Mouse (Mus musculus) hindbrain, embryonic 10.5 days (tissue): ENCODE data around the gene Ppl. TPM values are rescaled to one million over a fixed set of nuclear protein-coding genes. Genes with fewer than 3 reads are reported as not detected.

ENCODE experiments used
- DNase-seq: peaks from one replicate; pipeline ENCODE4 v3.0.0-alpha.2; 2017; ENCODE audit warnings: low spot score
- H3K27ac ChIP-seq: fragments of 300-500 bp; sonication (generic); 2 replicates; pipeline ENCODE4 v1.5.1; 2016; ENCODE audit warnings: mild to moderate bottlenecking, moderate library complexity
- H3K27me3 ChIP-seq: fragments of 300-500 bp; sonication (generic); 2 replicates; pipeline ENCODE4 v1.6.1; 2016; ENCODE audit warnings: mild to moderate bottlenecking; ENCODE audit not compliant: poor library complexity, insufficient read depth, severe bottlenecking
- H3K36me3 ChIP-seq: fragments of 300-500 bp; sonication (generic); 2 replicates; pipeline ENCODE4 v1.6.1; 2016; ENCODE audit warnings: mild to moderate bottlenecking, moderate library complexity
- H3K4me1 ChIP-seq: fragments of 300-500 bp; sonication (generic); replicated peaks from 2 replicates; pipeline ENCODE4 v1.6.1; 2016; ENCODE audit warnings: mild to moderate bottlenecking
- H3K4me3 ChIP-seq: fragments of 300-500 bp; sonication (generic); 2 replicates; pipeline ENCODE4 v1.5.1; 2016; ENCODE audit warnings: mild to moderate bottlenecking, moderate library complexity
- H3K9me3 ChIP-seq: fragments of 300-500 bp; sonication (generic); 2 replicates; pipeline ENCODE4 v1.6.1; 2016; ENCODE audit warnings: mild to moderate bottlenecking, moderate library complexity
- WGBS: fragments of 180-500 bp; shearing (Covaris S2); methylation state at CpG from one replicate; pipeline ENCODE4 v1.1.7; 2016; 5-methylcytosine and 5-hydroxymethylcytosine counted together
- polyA plus RNA-seq: library from polyadenylated mRNA; unstranded; fragments of >200 nt; fragmentation: Nextera tagmentation; extraction: Ambion mirVana; gene quantifications from 2 replicates; pipeline ENCODE4 v1.2.1, GENCODE M21; 2016

Ppl gene
- polyA plus RNA-seq, 1 experiment from 2014 or later, result 1.4 TPM

GRCm38 (mm10) chr16:5113002-5113550 is 19.1 kb downstream of the Ppl start:
- no peak for DNase-seq
- Histone ChIP-seq H3K27me3 (no peaks in the 10 kb centered on the region), H3K4me3 (no peak overlapping the region), H3K9me3 (no peaks in the 10 kb centered on the region), H3K4me1 (no peaks in the 10 kb centered on the region), H3K36me3 (no peaks in the 10 kb centered on the region), H3K27ac (no peak overlapping the region)
- 79% methylated on average over 4 of the region's 4 CpGs for WGBS

- H3K36me3 ChIP-seq, result no peaks in the 10 kb centered on the region
- H3K27ac ChIP-seq, result no peak overlapping the region
- no peaks in the 10 kb centered on the region for H3K9me3 ChIP-seq
- H3K27me3 ChIP-seq, result no peaks in the 10 kb centered on the region
- no peak for DNase-seq
- no peak overlapping the region for H3K4me3 ChIP-seq
- no peaks in the 10 kb centered on the region for H3K4me1 ChIP-seq
- WGBS, result 75% methylated on average over 3 of the region's 3 CpGs
Measured at GRCm38 (mm10) chr16:5111021-5111420, 21.2 kb downstream of the Ppl start.

- Histone ChIP-seq H3K9me3 (no peaks in the 10 kb centered on the region), H3K27ac (no peak overlapping the region), H3K36me3 (no peaks in the 10 kb centered on the region), H3K27me3 (no peaks in the 10 kb centered on the region), H3K4me1 (no peaks in the 10 kb centered on the region), H3K4me3 (no peak overlapping the region)
- no peak for DNase-seq
- 76% methylated on average over 7 of the region's 7 CpGs for WGBS
Measured at GRCm38 (mm10) chr16:5109877-5110276, 22.3 kb downstream of the Ppl start.

GRCm38 (mm10) chr16:5101000-5101399 is 31.2 kb downstream of the Ppl start:
- Histone ChIP-seq H3K36me3 (no peaks in the 10 kb centered on the region), H3K27ac (no peak overlapping the region), H3K4me3 (no peak overlapping the region), H3K9me3 (0 out of 2 replicates have a peak, but pooled peaks cover 3% of the 10 kb centered on the region), H3K4me1 (peaks cover 3% of the 10 kb centered on the region; the same call in 1 of the 2 replicates), H3K27me3 (no peaks in the 10 kb centered on the region)
- WGBS, result 83% methylated on average over 6 of the region's 6 CpGs
- no peak for DNase-seq

GRCm38 (mm10) chr16:5096504-5096903 is 35.7 kb downstream of the Ppl start:
- no peak overlapping the region for H3K27ac ChIP-seq
- 79% methylated on average over 8 of the region's 8 CpGs for WGBS
- no peaks in the 10 kb centered on the region for H3K27me3 ChIP-seq
- no peak overlapping the region for H3K4me3 ChIP-seq
- H3K36me3 ChIP-seq, result no peaks in the 10 kb centered on the region
- DNase-seq, result no peak
- H3K4me1 ChIP-seq, result peaks cover 3% of the 10 kb centered on the region; the same call in 1 of the 2 replicates
- 0 out of 2 replicates have a peak, but pooled peaks cover 3% of the 10 kb centered on the region for H3K9me3 ChIP-seq

- Histone ChIP-seq H3K4me1 (peaks cover 3% of the 10 kb centered on the region; the same call in 1 of the 2 replicates), H3K27ac (no peak overlapping the region), H3K36me3 (peaks cover 10% of the 10 kb centered on the region), H3K27me3 (no peaks in the 10 kb centered on the region), H3K4me3 (no peak overlapping the region), H3K9me3 (no peaks in the 10 kb centered on the region)
- DNase-seq, result no peak
- WGBS, result 90% methylated on average over 5 of the region's 5 CpGs
Measured at GRCm38 (mm10) chr16:5093285-5093684, 38.9 kb downstream of the Ppl start.

GRCm38 (mm10) chr16:5089021-5089420 is 43.2 kb downstream of the Ppl start:
- no peak for DNase-seq
- H3K9me3 ChIP-seq, result no peaks in the 10 kb centered on the region
- no peak overlapping the region for H3K27ac ChIP-seq
- no peak overlapping the region for H3K4me3 ChIP-seq
- 74% methylated on average over 10 of the region's 10 CpGs for WGBS
- H3K4me1 ChIP-seq, result no peaks in the 10 kb centered on the region
- no peaks in the 10 kb centered on the region for H3K27me3 ChIP-seq
- peaks cover 53% of the 10 kb centered on the region for H3K36me3 ChIP-seq

GRCm38 (mm10) chr16:5086179-5086578 is 46.0 kb downstream of the Ppl start:
- DNase-seq, result no peak
- 96% methylated on average over 2 of the region's 2 CpGs for WGBS
- Histone ChIP-seq H3K4me1 (no peaks in the 10 kb centered on the region), H3K27ac (no peak overlapping the region), H3K4me3 (no peak overlapping the region), H3K36me3 (peaks cover 80% of the 10 kb centered on the region), H3K9me3 (no peaks in the 10 kb centered on the region), H3K27me3 (no peaks in the 10 kb centered on the region)

- Histone ChIP-seq H3K9me3 (no peaks in the 10 kb centered on the region), H3K27me3 (no peaks in the 10 kb centered on the region), H3K27ac (no peak overlapping the region), H3K4me1 (no peaks in the 10 kb centered on the region), H3K36me3 (peaks cover 86% of the 10 kb centered on the region), H3K4me3 (no peak overlapping the region)
- DNase-seq, result no peak
- 95% methylated on average over 4 of the region's 4 CpGs for WGBS
Measured at GRCm38 (mm10) chr16:5085196-5085595, 47.0 kb downstream of the Ppl start.

- 93% methylated on average over 5 of the region's 5 CpGs for WGBS
- H3K27ac ChIP-seq, result no peak overlapping the region
- DNase-seq, result no peak
Measured at GRCm38 (mm10) chr16:5074341-5074740, 57.9 kb downstream of the Ppl start.

GRCm38 (mm10) chr16:5071974-5072373 is 60.2 kb downstream of the Ppl start:
- no peak overlapping the region for H3K27ac ChIP-seq
- no peak for DNase-seq
- no peaks in the 10 kb centered on the region for H3K27me3 ChIP-seq
- H3K4me3 ChIP-seq, result no peak overlapping the region
- no peaks in the 10 kb centered on the region for H3K4me1 ChIP-seq
- peaks cover 95% of the 10 kb centered on the region for H3K36me3 ChIP-seq
- H3K9me3 ChIP-seq, result no peaks in the 10 kb centered on the region
- 93% methylated on average over 7 of the region's 7 CpGs for WGBS

More at GRCm38 (mm10) chr16:5074341-5074740, 57.9 kb downstream of the Ppl start:
- Histone ChIP-seq H3K27me3 (no peaks in the 10 kb centered on the region), H3K4me3 (no peak overlapping the region), H3K4me1 (no peaks in the 10 kb centered on the region), H3K9me3 (no peaks in the 10 kb centered on the region), H3K36me3 (peaks cover 98% of the 10 kb centered on the region)

GRCm38 (mm10) chr16:5070321-5070720 is 61.9 kb downstream of the Ppl start:
- Histone ChIP-seq H3K27me3 (no peaks in the 10 kb centered on the region), H3K27ac (no peak overlapping the region), H3K9me3 (no peaks in the 10 kb centered on the region), H3K4me1 (no peaks in the 10 kb centered on the region), H3K36me3 (peaks cover 95% of the 10 kb centered on the region), H3K4me3 (no peak overlapping the region)
- 94% methylated on average over 3 of the region's 3 CpGs for WGBS
- no peak for DNase-seq

- Histone ChIP-seq H3K4me1 (no peaks in the 10 kb centered on the region), H3K9me3 (no peaks in the 10 kb centered on the region), H3K4me3 (no peak overlapping the region), H3K36me3 (peaks cover 91% of the 10 kb centered on the region), H3K27ac (no peak overlapping the region), H3K27me3 (no peaks in the 10 kb centered on the region)
- DNase-seq, result no peak
- 94% methylated on average over 4 of the region's 4 CpGs for WGBS
Measured at GRCm38 (mm10) chr16:5063472-5063871, 68.7 kb downstream of the Ppl start.

GRCm38 (mm10) chr16:5058114-5058513 is 74.1 kb downstream of the Ppl start:
- no peaks in the 10 kb centered on the region for H3K9me3 ChIP-seq
- no peak overlapping the region for H3K4me3 ChIP-seq
- peaks cover 90% of the 10 kb centered on the region for H3K36me3 ChIP-seq
- H3K27me3 ChIP-seq, result no peaks in the 10 kb centered on the region
- DNase-seq, result no peak
- no peak overlapping the region for H3K27ac ChIP-seq
- H3K4me1 ChIP-seq, result no peaks in the 10 kb centered on the region
- 84% methylated on average over 1 of the region's 1 CpGs for WGBS
